Mouse (Mus musculus) stomach, postnatal 0 days (tissue): Measurements from ENCODE around the gene Stk10. TPM values are rescaled to one million over a fixed set of nuclear protein-coding genes. Genes with fewer than 3 reads are reported as not detected.

Experiments used
- ATAC-seq: fragments of 200-750 bp; cut with Nextera tagmentation; 2 replicates; pipeline ENCODE4 v1.8.0; 2017; ENCODE audit not compliant: low FRiP score, low TSS enrichment
- DNase-seq: peaks from one replicate; pipeline ENCODE4 v3.0.0-alpha.2; 2016; ENCODE audit warnings: low spot score
- H3K27ac ChIP-seq: fragments of 300-500 bp; sonication (generic); replicated peaks from 2 replicates; pipeline ENCODE4 v1.5.1; 2014; ENCODE audit warnings: mild to moderate bottlenecking, control low read depth
- H3K27me3 ChIP-seq: fragments of 300-500 bp; sonication (generic); 2 replicates; pipeline ENCODE4 v1.6.1; 2014; ENCODE audit warnings: low read length; ENCODE audit not compliant: control insufficient read depth, insufficient read depth
- H3K36me3 ChIP-seq: fragments of 300-500 bp; sonication (generic); 2 replicates; pipeline ENCODE4 v1.6.1; 2014; ENCODE audit warnings: low read length, mixed read lengths; ENCODE audit not compliant: control insufficient read depth, insufficient read depth
- H3K4me1 ChIP-seq: fragments of 300-500 bp; sonication (generic); replicated peaks from 2 replicates; pipeline ENCODE4 v1.6.1; 2014; ENCODE audit warnings: antibody characterized with exemption; ENCODE audit not compliant: control insufficient read depth, insufficient read depth
- H3K4me2 ChIP-seq: fragments of 300-500 bp; sonication (generic); replicated peaks from 2 replicates; pipeline ENCODE4 v1.6.1; 2014; ENCODE audit warnings: low read depth, mild to moderate bottlenecking, control low read depth, moderate library complexity
- H3K4me3 ChIP-seq: fragments of 300-500 bp; sonication (generic); 2 replicates; pipeline ENCODE4 v1.5.1; 2014; ENCODE audit warnings: low read depth, low read length, control low read depth
- H3K9ac ChIP-seq: fragments of 300-500 bp; sonication (generic); 2 replicates; pipeline ENCODE4 v1.6.1; 2014; ENCODE audit warnings: mild to moderate bottlenecking, low read length, control low read depth, mixed read lengths
- H3K9me3 ChIP-seq: fragments of 300-500 bp; sonication (generic); 2 replicates; pipeline ENCODE4 v1.6.1; 2016; ENCODE audit warnings: low read length; ENCODE audit not compliant: control insufficient read depth
- CTCF ChIP-seq: IDR thresholded peaks from 2 replicates; pipeline ENCODE4 v1.5.1; 2016; ENCODE audit warnings: antibody characterized with exemption, low read depth, mild to moderate bottlenecking, moderate library complexity
- EP300 ChIP-seq: optimal IDR thresholded peaks from 2 replicates; pipeline ENCODE3; 2016; ENCODE audit warnings: antibody characterized with exemption
- WGBS: fragments of 180-500 bp; shearing (Covaris S2); extraction: QIAGEN DNeasy Blood & Tissue Kit; methylation state at CpG from one replicate; pipeline ENCODE4 v1.1.7; 2014; 5-methylcytosine and 5-hydroxymethylcytosine counted together
- polyA plus RNA-seq: library from polyadenylated mRNA; unstranded; fragments of >200 nt; fragmentation: Nextera tagmentation; extraction: Ambion mirVana; gene quantifications from 2 replicates; pipeline ENCODE4 v1.2.1, GENCODE M21; 2015

The Stk10 gene
- polyA plus RNA-seq, 1 experiment from 2014 or later, result 1.1 TPM

DNA sequence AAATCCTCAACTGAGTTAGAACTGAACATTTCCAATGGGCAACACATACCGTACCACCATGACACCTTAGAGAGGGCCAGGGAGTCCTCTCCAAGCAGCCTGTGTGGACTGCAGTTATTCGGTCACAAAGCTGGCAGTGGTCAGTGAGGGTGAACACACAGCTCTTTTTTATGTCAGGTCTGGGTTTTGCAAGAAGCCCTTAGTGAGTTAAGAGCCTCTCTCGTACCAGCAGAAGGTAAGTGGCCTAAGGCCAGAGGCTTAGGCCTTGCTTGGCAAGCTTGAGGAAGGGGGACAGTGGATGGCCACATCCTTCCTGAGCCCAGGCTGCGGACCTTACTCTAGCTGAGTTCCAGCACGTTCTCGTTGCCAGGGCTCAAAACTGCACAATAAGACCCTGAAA lies 67.3 kb downstream of the Stk10 start:
- Histone ChIP-seq H3K27me3 (no peaks in the 10 kb centered on the region), H3K4me3 (no peak overlapping the region), H3K9ac (no peak overlapping the region), H3K4me1 (0 out of 2 replicates have a peak, but pooled peaks cover 6% of the 10 kb centered on the region), H3K36me3 (no peaks in the 10 kb centered on the region), H3K4me2 (no peak overlapping the region), H3K9me3 (no peaks in the 10 kb centered on the region), H3K27ac (no peak overlapping the region)
- ATAC-seq (no peak), DNase-seq (no peak)
- no peak for TF ChIP-seq CTCF
- no peak for TF ChIP-seq EP300
- 91% methylated on average over 6 of the region's 6 CpGs for WGBS

DNA sequence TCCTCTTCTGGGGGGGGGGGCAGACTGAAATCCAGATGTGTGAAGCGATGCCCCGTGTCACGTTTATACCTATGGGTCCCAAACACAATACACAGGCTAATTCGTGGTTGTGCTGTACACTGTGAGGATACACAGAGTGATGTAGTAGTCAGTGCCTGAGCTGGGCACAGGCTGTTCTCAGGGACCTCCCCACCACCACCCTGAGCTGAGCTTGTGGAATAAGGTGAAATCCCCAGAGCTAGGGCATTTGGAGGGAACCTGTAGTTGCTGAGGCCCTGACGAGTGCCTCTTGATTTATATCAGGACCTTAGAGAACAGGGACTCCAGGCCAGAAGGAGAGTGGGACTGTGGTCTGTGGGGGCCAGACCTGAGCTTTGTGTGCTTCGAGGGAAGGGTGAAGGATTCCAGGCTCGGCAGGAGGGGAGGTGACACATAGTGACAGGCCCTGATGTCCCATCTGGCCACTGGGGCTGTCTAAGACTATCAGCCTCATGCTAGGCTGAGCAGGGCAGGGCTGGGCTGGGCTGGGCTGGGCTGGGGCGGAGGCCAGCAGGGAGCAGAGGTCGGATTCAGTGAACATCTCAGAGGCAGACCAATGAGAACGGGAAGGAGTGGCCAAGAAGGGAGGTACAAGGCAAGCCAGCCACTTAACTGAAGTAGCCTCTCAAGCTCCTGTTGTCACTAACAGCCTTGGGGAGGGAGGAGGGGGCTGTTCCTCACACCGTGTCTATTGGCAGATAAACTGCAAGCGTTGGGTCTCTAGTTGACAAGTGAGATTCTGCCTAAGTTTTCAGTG lies 68.6 kb downstream of the Stk10 start:
- TF ChIP-seq CTCF (no peak), EP300 (no peak)
- H3K9ac ChIP-seq, result no peak overlapping the region
- 0 out of 2 replicates have a peak, but pooled peaks cover 6% of the 10 kb centered on the region for H3K4me1 ChIP-seq
- H3K4me2 ChIP-seq, result 0 out of 2 replicates have a peak overlapping the region, but pooled peaks have one; percentile 15
- H3K9me3 ChIP-seq, result no peaks in the 10 kb centered on the region
- DNase-seq, result peak; percentile 73
- no peak overlapping the region for H3K4me3 ChIP-seq
- H3K27me3 ChIP-seq, result no peaks in the 10 kb centered on the region
- H3K27ac ChIP-seq, result no peak overlapping the region
- WGBS, result 37% methylated on average over 12 of the region's 12 CpGs
- peak; percentile 91 for ATAC-seq
- no peaks in the 10 kb centered on the region for H3K36me3 ChIP-seq

DNA sequence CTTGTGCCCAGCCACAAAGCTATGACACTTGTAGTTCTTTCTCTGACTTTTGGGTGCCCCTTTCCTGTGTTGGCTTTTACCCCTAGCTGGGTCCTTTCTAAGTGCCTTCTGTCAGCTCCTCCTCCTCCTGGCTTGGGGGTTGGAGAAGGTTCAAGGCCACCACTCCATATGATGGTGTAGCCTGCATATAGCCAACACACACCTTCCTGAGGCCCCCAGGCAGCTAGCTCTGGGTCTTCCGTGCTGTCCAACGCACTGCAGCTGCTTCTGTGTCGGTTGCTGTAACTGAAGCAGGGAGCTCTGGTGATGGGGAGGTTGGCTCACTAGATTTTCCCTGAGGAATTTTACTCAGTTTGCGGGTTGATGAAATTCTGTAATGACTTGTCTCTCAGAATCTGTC lies 71.6 kb downstream of the Stk10 start:
- TF ChIP-seq CTCF (no peak), EP300 (no peak)
- 32% methylated on average over 4 of the region's 4 CpGs for WGBS

DNA sequence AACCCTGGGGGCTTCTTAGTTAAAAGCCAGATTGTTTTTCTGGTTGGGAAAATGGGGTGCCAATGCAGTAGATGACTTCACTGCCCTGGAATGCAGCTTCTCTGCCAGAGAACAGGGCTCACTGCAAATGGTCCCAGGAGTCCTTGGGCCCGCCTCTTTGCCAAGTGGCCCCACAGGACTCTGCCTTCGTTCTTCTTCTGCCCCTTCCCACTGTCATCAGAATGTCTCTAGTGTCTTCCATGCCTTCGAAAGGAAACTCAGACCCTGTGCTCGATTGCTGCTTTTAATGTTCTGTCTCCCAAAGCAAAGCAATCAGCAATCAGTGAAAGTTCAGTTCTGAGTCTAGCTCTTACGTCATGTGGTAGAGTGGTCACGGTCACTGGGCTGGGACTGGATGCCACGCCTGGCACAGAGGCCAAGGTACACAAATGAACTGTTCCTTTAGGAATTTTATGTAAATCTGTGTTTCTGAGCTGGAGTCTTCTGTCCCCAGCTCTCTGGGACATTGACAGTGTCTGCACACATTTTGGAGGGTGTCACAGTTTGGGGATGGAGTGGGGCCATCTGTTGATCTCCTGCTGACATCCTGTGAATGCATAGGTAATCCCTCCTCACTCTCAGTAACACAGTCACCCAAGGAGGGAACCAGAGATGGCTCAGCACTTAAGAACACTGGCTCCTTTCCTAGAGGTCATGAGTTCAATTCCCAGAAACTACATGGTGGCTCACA lies 72.2 kb downstream of the Stk10 start:
- DNase-seq (peak; percentile 70), ATAC-seq (peak; percentile 85)
- H3K4me3 ChIP-seq, result no peak overlapping the region
- 0 out of 2 replicates have a peak, but pooled peaks cover 6% of the 10 kb centered on the region for H3K4me1 ChIP-seq
- TF ChIP-seq EP300 (no peak), CTCF (no peak)
- H3K27me3 ChIP-seq, result no peaks in the 10 kb centered on the region
- H3K4me2 ChIP-seq, result no peak overlapping the region
- H3K9ac ChIP-seq, result no peak overlapping the region
- H3K9me3 ChIP-seq, result no peaks in the 10 kb centered on the region
- H3K36me3 ChIP-seq, result no peaks in the 10 kb centered on the region
- peak overlapping the region; percentile 75 for H3K27ac ChIP-seq
- 35% methylated on average over 7 of the region's 7 CpGs for WGBS

More for the DNA sequence above, 71.6 kb downstream of the Stk10 start:
- no peak overlapping the region for H3K4me3 ChIP-seq
- H3K4me2 ChIP-seq, result no peak overlapping the region
- no peaks in the 10 kb centered on the region for H3K9me3 ChIP-seq
- no peaks in the 10 kb centered on the region for H3K27me3 ChIP-seq
- no peak overlapping the region for H3K9ac ChIP-seq
- 0 out of 2 replicates have a peak, but pooled peaks cover 6% of the 10 kb centered on the region for H3K4me1 ChIP-seq
- ATAC-seq, result no peak
- H3K36me3 ChIP-seq, result no peaks in the 10 kb centered on the region
- H3K27ac ChIP-seq, result peak overlapping the region; percentile 75
- DNase-seq, result no peak

DNA sequence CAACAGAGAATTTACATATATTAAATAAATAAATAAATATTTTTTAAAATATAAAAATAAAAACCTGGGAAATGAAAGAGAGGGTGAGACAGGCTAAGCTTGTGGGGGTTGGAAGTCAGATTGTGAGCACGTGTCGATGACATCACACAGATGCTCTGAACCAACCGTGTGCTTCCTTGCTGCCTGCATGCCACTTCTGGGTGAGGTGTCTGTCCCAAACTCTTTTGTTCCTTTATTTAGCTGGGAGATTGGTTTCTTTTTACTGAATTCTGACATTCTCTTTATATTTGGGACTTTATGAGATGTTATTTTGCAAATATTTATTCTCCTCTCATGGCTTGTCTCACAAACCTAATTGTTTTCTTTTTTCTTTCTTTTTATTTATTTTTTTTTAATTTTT lies 72.8 kb downstream of the Stk10 start:
- H3K27ac ChIP-seq, result no peak overlapping the region
- no peaks in the 10 kb centered on the region for H3K36me3 ChIP-seq
- DNase-seq, result no peak
- H3K9ac ChIP-seq, result no peak overlapping the region
- WGBS, result 69% methylated on average over 3 of the region's 3 CpGs
- TF ChIP-seq CTCF, result no peak
- no peak for TF ChIP-seq EP300
- 0 out of 2 replicates have a peak, but pooled peaks cover 6% of the 10 kb centered on the region for H3K4me1 ChIP-seq
- no peak overlapping the region for H3K4me3 ChIP-seq
- H3K4me2 ChIP-seq, result no peak overlapping the region
- ATAC-seq, result no peak
- H3K9me3 ChIP-seq, result no peaks in the 10 kb centered on the region
- H3K27me3 ChIP-seq, result no peaks in the 10 kb centered on the region
